Mouse (Mus musculus) kidney, adult 2 months (tissue): ENCODE measurements around the gene Actr6. TPM values are rescaled to one million over a fixed set of nuclear protein-coding genes. Genes with fewer than 3 reads are reported as not detected.

ENCODE experiments used
- DNase-seq: peaks from one replicate; pipeline ENCODE4 v3.0.0; 2021
- H3K27ac ChIP-seq: fragments of 200-500 bp; 2 replicates; pipeline ENCODE4 v1.5.1; 2012; ENCODE audit warnings: low read depth, low read length, control low read depth, inconsistent platforms; ENCODE audit not compliant: insufficient read depth
- H3K27me3 ChIP-seq: fragments of 200-500 bp; replicated peaks from 2 replicates; pipeline ENCODE4 v1.6.1; 2012; ENCODE audit warnings: mild to moderate bottlenecking, moderate library complexity, low read length, inconsistent platforms; ENCODE audit not compliant: control insufficient read depth, insufficient read depth
- H3K36me3 ChIP-seq: fragments of 200-500 bp; 2 replicates; pipeline ENCODE4 v1.6.1; 2012; ENCODE audit warnings: mild to moderate bottlenecking, moderate library complexity, low read length, inconsistent platforms; ENCODE audit not compliant: control insufficient read depth, insufficient read depth
- H3K4me1 ChIP-seq: fragments of 200-500 bp; 2 replicates; pipeline ENCODE4 v1.6.1; 2011; ENCODE audit warnings: low read length; ENCODE audit not compliant: control insufficient read depth, insufficient read depth
- H3K4me3 ChIP-seq: fragments of 200-500 bp; 2 replicates; pipeline ENCODE4 v1.5.1; 2011; ENCODE audit warnings: mild to moderate bottlenecking, low read depth, low read length, control low read depth; ENCODE audit not compliant: insufficient read depth
- CTCF ChIP-seq: fragments of 200-500 bp; conservative IDR thresholded peaks from 2 replicates; pipeline ENCODE4 v1.5.1; 2011; ENCODE audit warnings: low read depth, mild to moderate bottlenecking, control low read depth, low read length, moderate library complexity, mixed read lengths; ENCODE audit not compliant: insufficient read depth, insufficient read length
- POLR2A ChIP-seq: fragments of 200-500 bp; IDR thresholded peaks from one replicate; pipeline ENCODE4 v1.6.1; 2011; ENCODE audit warnings: low read depth, low read length, control low read depth
- WGBS: fragments of 180-500 bp; shearing (Covaris S2); methylation state at CpG from one replicate; pipeline ENCODE4 v1.1.7; 2018; 5-methylcytosine and 5-hydroxymethylcytosine counted together
- polyA plus RNA-seq: library from polyadenylated mRNA; depleted of rRNA; stranded (reverse); fragments of >200 nt; gene quantifications from 2 replicates; pipeline ENCODE4 v1.2.3, GENCODE M21; 2012

The Actr6 gene
- polyA plus RNA-seq, 1 experiment = 3.0 TPM

GRCm38 (mm10) chr10:89695194-89695911 is 36.7 kb downstream of the Actr6 start:
- no peaks in the 10 kb centered on the region for H3K4me1 ChIP-seq
- no peaks in the 10 kb centered on the region for H3K27me3 ChIP-seq
- WGBS = 72% methylated on average over 20 of the region's 20 CpGs
- no peak overlapping the region for H3K27ac ChIP-seq
- no peaks in the 10 kb centered on the region for H3K36me3 ChIP-seq
- DNase-seq = no peak
- no peak overlapping the region for H3K4me3 ChIP-seq
- TF ChIP-seq POLR2A = no peak
- no peak for TF ChIP-seq CTCF

- Histone ChIP-seq H3K4me1 (no peaks in the 10 kb centered on the region; the same call in 1 of the 2 replicates), H3K4me3 (no peak overlapping the region), H3K27ac (no peak overlapping the region), H3K27me3 (no peaks in the 10 kb centered on the region), H3K36me3 (no peaks in the 10 kb centered on the region)
- WGBS = 70% methylated on average over 8 of the region's 8 CpGs
- no peak for TF ChIP-seq CTCF
- no peak for TF ChIP-seq POLR2A
- no peak for DNase-seq
These were observed 42.1 kb downstream of the Actr6 start for GRCm38 (mm10) chr10:89690021-89690420.

- WGBS = 61% methylated on average over 2 of the region's 2 CpGs
- TF ChIP-seq POLR2A = no peak
- TF ChIP-seq CTCF = no peak
- DNase-seq = no peak
- H3K4me3 ChIP-seq = no peak overlapping the region
- H3K4me1 ChIP-seq = no peaks in the 10 kb centered on the region; the same call in 1 of the 2 replicates
- no peaks in the 10 kb centered on the region for H3K36me3 ChIP-seq
- no peaks in the 10 kb centered on the region for H3K27me3 ChIP-seq
- no peak overlapping the region; the same call in 1 of the 2 replicates for H3K27ac ChIP-seq
These were observed 44.6 kb downstream of the Actr6 start for GRCm38 (mm10) chr10:89687455-89687854.

GRCm38 (mm10) chr10:89686139-89686808 is 45.8 kb downstream of the Actr6 start, which contains the start of gene Scyl2:
Gene Scyl2, minus strand, starts transcription at chr10:89686285.
- H3K27ac ChIP-seq = peak within 1 kb of the TSS; percentile 97
- no peaks in the 10 kb centered on the region for H3K27me3 ChIP-seq
- peak; percentile 98 for DNase-seq
- peak within 1 kb of the TSS; percentile 91 for H3K4me3 ChIP-seq
- peak; percentile 81 for TF ChIP-seq POLR2A
- TF ChIP-seq CTCF = no peak
- WGBS = 2% methylated on average over 31 of the region's 31 CpGs
- no peaks in the 10 kb centered on the region; the same call in 1 of the 2 replicates for H3K4me1 ChIP-seq
- H3K36me3 ChIP-seq = no peaks in the 10 kb centered on the region

- no peak for DNase-seq
- peak overlapping the region; percentile 91 for H3K4me3 ChIP-seq
- no peaks in the 10 kb centered on the region for H3K36me3 ChIP-seq
- under 1% methylated on average over 51 of the region's 51 CpGs for WGBS
- H3K27ac ChIP-seq = peak overlapping the region; percentile 77
- TF ChIP-seq CTCF (no peak), POLR2A (no peak)
- no peaks in the 10 kb centered on the region; the same call in 1 of the 2 replicates for H3K4me1 ChIP-seq
- H3K27me3 ChIP-seq = no peaks in the 10 kb centered on the region
These were observed 46.5 kb downstream of the Actr6 start for GRCm38 (mm10) chr10:89685391-89686138.

GRCm38 (mm10) chr10:89682961-89683360 is 49.1 kb downstream of the Actr6 start:
- no peaks in the 10 kb centered on the region for H3K36me3 ChIP-seq

More at GRCm38 (mm10) chr10:89682961-89683360, 49.1 kb downstream of the Actr6 start:
- 83% methylated on average over 10 of the region's 10 CpGs for WGBS
- no peak overlapping the region for H3K27ac ChIP-seq
- H3K27me3 ChIP-seq = no peaks in the 10 kb centered on the region
- DNase-seq = no peak
- H3K4me1 ChIP-seq = no peaks in the 10 kb centered on the region; the same call in 1 of the 2 replicates
- no peak overlapping the region for H3K4me3 ChIP-seq
- TF ChIP-seq CTCF = no peak
- TF ChIP-seq POLR2A = no peak
